Mouse (Mus musculus) limb, embryonic 10.5 days (tissue): ENCODE measurements around the gene Pitpnm2. TPM values are rescaled to one million over a fixed set of nuclear protein-coding genes. Genes with fewer than 3 reads are reported as not detected.

ENCODE experiments used
- DNase-seq: peaks from one replicate; pipeline ENCODE4 v3.0.0-alpha.2; 2017; ENCODE audit warnings: low spot score
- H3K27ac ChIP-seq: fragments of 300-500 bp; sonication (generic); 2 replicates; pipeline ENCODE4 v1.5.1; 2016; ENCODE audit warnings: mild to moderate bottlenecking
- H3K27me3 ChIP-seq: fragments of 300-500 bp; sonication (generic); 2 replicates; pipeline ENCODE4 v1.6.1; 2016; ENCODE audit warnings: low read depth, mild to moderate bottlenecking; ENCODE audit not compliant: poor library complexity, severe bottlenecking
- H3K36me3 ChIP-seq: fragments of 300-500 bp; sonication (generic); 2 replicates; pipeline ENCODE4 v1.6.1; 2016; ENCODE audit warnings: mild to moderate bottlenecking, moderate library complexity
- H3K4me1 ChIP-seq: fragments of 300-500 bp; sonication (generic); 2 replicates; pipeline ENCODE4 v1.6.1; 2016
- H3K4me3 ChIP-seq: fragments of 300-500 bp; sonication (generic); 2 replicates; pipeline ENCODE4 v1.5.1; 2016; ENCODE audit warnings: mild to moderate bottlenecking, moderate library complexity
- H3K9me3 ChIP-seq: fragments of 300-500 bp; sonication (generic); replicated peaks from 2 replicates; pipeline ENCODE4 v1.6.1; 2016; ENCODE audit warnings: mild to moderate bottlenecking
- WGBS: fragments of 180-500 bp; shearing (Covaris S2); methylation state at CpG from one replicate; pipeline ENCODE4 v1.1.7; 2016; 5-methylcytosine and 5-hydroxymethylcytosine counted together
- polyA plus RNA-seq: library from polyadenylated mRNA; unstranded; fragments of >200 nt; fragmentation: Nextera tagmentation; extraction: Ambion mirVana; gene quantifications from 2 replicates; pipeline ENCODE4 v1.2.1, GENCODE M21; 2016

Gene Pitpnm2
- polyA plus RNA-seq, 1 experiment from 2014 or later: 2.0 TPM

DNA sequence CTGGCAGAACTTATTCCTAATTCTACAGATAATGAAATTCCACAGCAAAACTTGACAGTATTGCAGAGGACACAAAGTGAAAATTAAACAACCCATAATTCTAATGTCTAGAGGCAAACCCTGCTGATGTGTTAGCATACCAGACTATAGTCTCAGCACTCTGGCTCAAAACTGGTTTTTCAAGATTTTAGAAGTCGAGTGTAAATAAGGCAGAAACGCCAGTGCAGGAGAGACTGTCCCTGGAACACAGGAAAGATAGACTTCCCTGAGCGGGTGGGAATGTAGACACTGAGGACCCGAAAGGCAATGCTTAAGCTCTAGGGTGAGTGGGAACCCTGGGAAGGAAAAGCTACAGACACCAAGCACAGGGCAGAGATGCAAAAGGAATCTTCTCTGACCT is 12.5 kb upstream of the Pitpnm2 start:
- no peaks in the 10 kb centered on the region for H3K4me1 ChIP-seq
- DNase-seq: no peak
- WGBS: 86% methylated on average over 4 of the region's 4 CpGs
- no peaks in the 10 kb centered on the region for H3K27me3 ChIP-seq
- peaks cover 100% of the 10 kb centered on the region for H3K36me3 ChIP-seq
- H3K27ac ChIP-seq: no peak overlapping the region
- no peak overlapping the region for H3K4me3 ChIP-seq
- no peaks in the 10 kb centered on the region for H3K9me3 ChIP-seq

DNA sequence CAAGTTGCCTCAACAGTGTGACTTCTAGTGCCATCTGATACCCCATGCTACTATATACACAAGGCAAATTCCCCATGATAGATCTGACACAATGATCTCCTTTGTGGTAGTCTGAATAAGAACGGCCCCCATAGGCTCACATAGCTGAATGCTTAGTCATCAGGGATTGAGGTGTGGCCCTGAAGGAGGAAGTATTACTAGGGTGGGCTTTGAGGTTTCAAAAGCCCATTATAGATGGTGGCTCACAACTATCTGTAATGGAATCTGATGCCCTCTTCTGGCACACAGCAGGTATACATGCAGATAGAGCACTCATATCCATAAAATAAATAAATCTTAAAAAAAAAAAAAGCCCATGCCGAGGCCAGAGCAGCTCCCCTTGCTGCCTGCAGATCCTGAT is 9.6 kb upstream of the Pitpnm2 start:
- no peak overlapping the region for H3K27ac ChIP-seq
- no peak for DNase-seq
- 91% methylated on average over 2 of the region's 2 CpGs for WGBS
- no peaks in the 10 kb centered on the region for H3K27me3 ChIP-seq
- H3K4me3 ChIP-seq: no peak overlapping the region
- no peaks in the 10 kb centered on the region for H3K4me1 ChIP-seq
- no peaks in the 10 kb centered on the region for H3K9me3 ChIP-seq
- H3K36me3 ChIP-seq: peaks cover 99% of the 10 kb centered on the region

DNA sequence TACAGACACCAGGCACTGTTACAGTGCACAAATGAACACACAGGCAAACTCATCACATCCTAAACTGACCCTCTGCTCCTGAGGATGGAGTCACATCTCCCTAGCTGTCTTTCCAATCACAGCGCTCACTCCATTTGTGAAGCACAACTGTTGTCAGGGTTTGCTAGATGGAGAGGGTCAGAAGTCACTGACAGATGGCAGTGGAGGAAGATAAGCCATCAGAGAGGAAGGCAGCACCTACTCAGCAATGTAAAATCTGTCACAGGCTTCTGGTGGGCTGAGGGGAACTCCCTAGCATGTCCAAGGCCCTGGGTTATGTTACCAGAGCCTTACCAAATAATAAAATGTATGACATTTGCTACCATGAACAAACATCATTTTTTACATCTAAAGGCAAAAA is 8.5 kb upstream of the Pitpnm2 start:
- H3K4me3 ChIP-seq: no peak overlapping the region
- H3K36me3 ChIP-seq: peaks cover 99% of the 10 kb centered on the region
- H3K9me3 ChIP-seq: no peaks in the 10 kb centered on the region
- H3K27me3 ChIP-seq: no peaks in the 10 kb centered on the region
- WGBS: 95% methylated on average over 1 of the region's 1 CpGs
- no peaks in the 10 kb centered on the region for H3K4me1 ChIP-seq
- DNase-seq: no peak
- no peak overlapping the region for H3K27ac ChIP-seq

- no peaks in the 10 kb centered on the region for H3K9me3 ChIP-seq
- H3K36me3 ChIP-seq: peaks cover 84% of the 10 kb centered on the region
- H3K27me3 ChIP-seq: no peaks in the 10 kb centered on the region
- WGBS: 95% methylated on average over 7 of the region's 7 CpGs
- peaks cover 5% of the 10 kb centered on the region; the same call in 1 of the 2 replicates for H3K4me1 ChIP-seq
- H3K4me3 ChIP-seq: no peak overlapping the region
- H3K27ac ChIP-seq: no peak overlapping the region
- no peak for DNase-seq
Observed at GRCm38 (mm10) chr5:124255141-124255540, 5.6 kb upstream of the Pitpnm2 start.

- WGBS: 83% methylated on average over 8 of the region's 8 CpGs
- Histone ChIP-seq H3K4me3 (no peak overlapping the region), H3K4me1 (peaks cover 14% of the 10 kb centered on the region), H3K36me3 (peaks cover 68% of the 10 kb centered on the region), H3K27me3 (no peaks in the 10 kb centered on the region), H3K27ac (no peak overlapping the region), H3K9me3 (no peaks in the 10 kb centered on the region)
- no peak for DNase-seq
Observed at GRCm38 (mm10) chr5:124253555-124253954, 4.0 kb upstream of the Pitpnm2 start.

- no peak for DNase-seq
- peaks cover 60% of the 10 kb centered on the region for H3K36me3 ChIP-seq
- H3K4me3 ChIP-seq: no peak overlapping the region
- H3K27me3 ChIP-seq: no peaks in the 10 kb centered on the region
- H3K9me3 ChIP-seq: no peaks in the 10 kb centered on the region
- H3K27ac ChIP-seq: no peak overlapping the region
- 95% methylated on average over 13 of the region's 13 CpGs for WGBS
- H3K4me1 ChIP-seq: peaks cover 21% of the 10 kb centered on the region
Observed at GRCm38 (mm10) chr5:124252580-124253320, 3.2 kb upstream of the Pitpnm2 start.

DNA sequence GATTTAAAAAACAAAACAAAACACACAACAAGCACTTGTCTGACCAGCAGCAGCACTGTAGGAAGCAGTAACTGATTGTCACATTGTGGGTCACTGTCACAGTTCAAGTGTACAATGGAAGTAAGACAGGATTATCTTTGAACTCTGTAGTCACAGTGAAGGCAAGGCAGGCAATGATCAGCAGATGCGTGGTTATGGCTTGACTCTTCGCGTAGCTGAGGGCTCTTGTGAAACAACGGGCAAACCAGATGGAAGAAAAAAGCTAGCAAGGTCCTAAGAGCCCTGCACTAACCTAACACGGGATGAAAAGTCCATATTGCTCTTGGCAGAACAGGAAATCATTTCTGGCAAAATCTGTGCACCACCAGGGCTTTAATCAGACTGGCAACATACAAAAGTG is 1.5 kb upstream of the Pitpnm2 start:
- H3K4me3 ChIP-seq: no peak overlapping the region
- no peaks in the 10 kb centered on the region for H3K9me3 ChIP-seq
- no peaks in the 10 kb centered on the region for H3K27me3 ChIP-seq
- peaks cover 47% of the 10 kb centered on the region for H3K36me3 ChIP-seq
- no peak overlapping the region for H3K27ac ChIP-seq
- DNase-seq: no peak
- 91% methylated on average over 5 of the region's 5 CpGs for WGBS
- peaks cover 26% of the 10 kb centered on the region for H3K4me1 ChIP-seq

GRCm38 (mm10) chr5:124248845-124249613 is 531 bp downstream of the Pitpnm2 start:
- H3K9me3 ChIP-seq: no peaks in the 10 kb centered on the region
- peak overlapping the region; percentile 78 for H3K4me3 ChIP-seq
- H3K27ac ChIP-seq: peak overlapping the region; percentile 91
- H3K36me3 ChIP-seq: peaks cover 44% of the 10 kb centered on the region
- WGBS: 4% methylated on average over 77 of the region's 77 CpGs
- H3K4me1 ChIP-seq: peaks cover 26% of the 10 kb centered on the region
- no peaks in the 10 kb centered on the region for H3K27me3 ChIP-seq
- peak; percentile 71 for DNase-seq

DNA sequence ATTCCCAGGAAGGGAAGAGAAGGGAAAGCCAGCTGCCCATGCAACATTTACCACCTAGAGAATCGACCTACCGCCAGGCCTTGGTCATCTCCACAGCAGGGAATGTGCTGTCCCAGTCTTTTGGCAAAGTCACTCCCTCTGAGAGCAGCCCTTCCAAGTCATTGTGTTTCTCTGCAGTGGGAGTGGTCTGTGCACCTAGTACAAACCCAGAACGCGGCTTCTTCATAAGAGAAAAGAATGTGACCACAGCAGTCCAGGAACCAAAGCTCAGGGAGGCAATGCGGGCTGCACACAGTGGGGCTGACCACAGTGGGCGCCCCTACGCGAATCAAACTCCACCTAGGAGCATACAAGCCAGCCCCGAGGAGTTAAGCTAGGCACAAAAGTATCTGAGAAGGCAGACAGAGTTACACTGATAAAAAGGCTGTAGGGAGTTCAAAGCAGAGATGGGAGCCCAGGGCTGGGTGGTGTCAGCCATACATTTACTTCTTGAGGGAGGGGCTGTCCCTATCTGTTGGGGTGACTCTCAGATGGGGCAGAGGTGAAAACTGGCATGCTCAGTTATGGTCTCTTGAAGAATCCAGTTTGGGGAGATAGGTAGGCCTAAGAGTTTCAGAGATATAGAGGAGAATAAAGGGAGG is 1.5 kb downstream of the Pitpnm2 start:
- H3K4me3 ChIP-seq: no peak overlapping the region; the same call in 1 of the 2 replicates
- H3K4me1 ChIP-seq: peaks cover 26% of the 10 kb centered on the region
- peaks cover 40% of the 10 kb centered on the region for H3K36me3 ChIP-seq
- WGBS: 43% methylated on average over 9 of the region's 9 CpGs
- 0 out of 2 replicates have a peak overlapping the region, but pooled peaks have one; percentile 5 for H3K27ac ChIP-seq
- no peaks in the 10 kb centered on the region for H3K9me3 ChIP-seq
- no peaks in the 10 kb centered on the region for H3K27me3 ChIP-seq
- DNase-seq: no peak

- Histone ChIP-seq H3K4me3 (no peak overlapping the region), H3K27me3 (no peaks in the 10 kb centered on the region), H3K9me3 (no peaks in the 10 kb centered on the region), H3K4me1 (peaks cover 35% of the 10 kb centered on the region), H3K36me3 (peaks cover 35% of the 10 kb centered on the region), H3K27ac (no peak overlapping the region)
- DNase-seq: no peak
- WGBS: 61% methylated on average over 7 of the region's 7 CpGs
Observed at GRCm38 (mm10) chr5:124247296-124247695, 2.3 kb downstream of the Pitpnm2 start.

DNA sequence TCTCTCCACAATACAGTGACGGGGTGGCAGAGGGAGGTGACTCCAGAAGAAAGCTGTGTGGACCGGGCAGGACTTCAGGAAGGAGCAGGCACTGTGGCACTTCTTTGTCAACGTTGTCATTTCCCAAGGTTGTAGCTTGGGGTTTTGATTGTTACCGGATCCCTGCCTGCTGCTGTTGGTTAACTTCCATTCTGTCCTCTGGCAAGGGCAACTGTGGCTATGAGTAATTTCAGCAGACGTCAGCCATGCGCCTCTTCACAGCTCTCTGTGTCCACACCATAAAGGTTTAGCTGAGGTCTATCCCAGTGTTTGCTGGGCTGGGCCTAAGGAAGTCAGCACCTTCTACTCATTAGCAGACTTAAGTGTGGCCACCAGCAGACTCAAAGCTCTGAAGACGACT is 4.7 kb downstream of the Pitpnm2 start:
- Histone ChIP-seq H3K27me3 (no peaks in the 10 kb centered on the region), H3K36me3 (peaks cover 28% of the 10 kb centered on the region), H3K9me3 (no peaks in the 10 kb centered on the region), H3K27ac (no peak overlapping the region), H3K4me1 (peaks cover 50% of the 10 kb centered on the region), H3K4me3 (no peak overlapping the region)
- no peak for DNase-seq
- WGBS: 90% methylated on average over 7 of the region's 7 CpGs

GRCm38 (mm10) chr5:124244449-124244848 is 5.1 kb downstream of the Pitpnm2 start:
- no peak for DNase-seq
- H3K27me3 ChIP-seq: no peaks in the 10 kb centered on the region
- no peak overlapping the region for H3K27ac ChIP-seq
- no peak overlapping the region for H3K4me3 ChIP-seq
- 93% methylated on average over 8 of the region's 8 CpGs for WGBS
- peaks cover 52% of the 10 kb centered on the region for H3K4me1 ChIP-seq
- no peaks in the 10 kb centered on the region for H3K9me3 ChIP-seq
- H3K36me3 ChIP-seq: peaks cover 28% of the 10 kb centered on the region
